25 mouse cellular contexts compared by ENCODE assay signal in the genomic region with DNA sequence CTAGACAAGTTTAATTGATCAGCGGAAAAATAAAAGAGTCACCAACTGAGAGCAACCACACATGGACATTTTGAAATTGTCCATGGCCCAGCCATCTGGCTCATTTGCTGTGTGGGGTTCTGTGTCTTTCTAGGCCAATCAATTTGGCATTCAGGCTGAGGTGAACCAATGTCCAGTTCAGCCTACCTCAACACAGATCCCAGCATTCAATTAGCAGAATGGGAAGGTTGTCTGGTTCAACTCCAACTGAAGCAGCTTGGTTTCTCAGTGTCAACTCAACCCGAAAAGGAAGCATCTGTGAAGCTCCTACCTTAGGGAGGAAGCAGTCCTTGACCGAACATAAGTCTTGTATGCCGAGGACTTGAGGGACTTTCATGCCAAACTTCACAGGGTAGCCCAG.
"Had no signal": no experiment of that assay in that cellular context is flagged by ENCODE, and none has a peak within 500 bp of the region (broad histone marks: within the 10 kb centered on the region; RNA-seq: fewer than 3 reads in every experiment).

No protein-coding gene starts in this region.

- H3K4me2 ChIP-seq: heart, embryonic 11.5 days; heart, embryonic 13.5 days; heart, embryonic 15.5 days; hindbrain, embryonic 13.5 days; hindbrain, embryonic 15.5 days; kidney, embryonic 15.5 days; limb, embryonic 13.5 days; limb, embryonic 15.5 days; liver, embryonic 12.5 days had no signal

- H3K27me3 ChIP-seq: heart, embryonic 13.5 days; heart, embryonic 15.5 days; hindbrain, embryonic 13.5 days; hindbrain, embryonic 15.5 days; kidney, embryonic 15.5 days; limb, embryonic 13.5 days; limb, embryonic 15.5 days; liver, embryonic 12.5 days had no signal

- H3K9ac ChIP-seq: heart, embryonic 13.5 days; heart, embryonic 15.5 days; hindbrain, embryonic 13.5 days; hindbrain, embryonic 15.5 days; kidney, embryonic 15.5 days; limb, embryonic 13.5 days; limb, embryonic 15.5 days; liver, embryonic 12.5 days; liver, embryonic 14.5 days had no signal

- DNase-seq: gastrocnemius, postnatal 14 days; gastrocnemius, postnatal 36 days; heart, adult 2 months; heart, postnatal 14 days; heart, postnatal 36 days; kidney, adult 11 months; kidney, adult 2 months; kidney, adult 9 months; kidney, postnatal 14 days; kidney, postnatal 36 days; layer of hippocampus, adult 9-11 months; layer of hippocampus, postnatal 36 days had no signal

- H3K9me3 ChIP-seq: heart, embryonic 13.5 days; heart, embryonic 15.5 days; hindbrain, embryonic 13.5 days; hindbrain, embryonic 15.5 days; kidney, embryonic 15.5 days; limb, embryonic 13.5 days; limb, embryonic 15.5 days; liver, embryonic 12.5 days had no signal

- ATAC-seq: hindbrain, postnatal 0 days; intestine, embryonic 16.5 days; liver, embryonic 12.5 days had no signal

- H3K27ac ChIP-seq: heart, adult 2 months; heart, embryonic 13.5 days; heart, embryonic 15.5 days; hindbrain, embryonic 13.5 days; hindbrain, embryonic 15.5 days; hindbrain, postnatal 0 days; kidney, embryonic 15.5 days; kidney, postnatal 0 days; limb, embryonic 13.5 days; limb, embryonic 15.5 days; liver, embryonic 12.5 days; liver, embryonic 14.5 days had no signal

- H3K36me3 ChIP-seq: heart, embryonic 13.5 days; heart, embryonic 15.5 days; hindbrain, embryonic 13.5 days; hindbrain, embryonic 15.5 days; kidney, embryonic 15.5 days; limb, embryonic 13.5 days; limb, embryonic 15.5 days; liver, embryonic 12.5 days had no signal

- H3K4me1 ChIP-seq: heart, embryonic 13.5 days; heart, embryonic 15.5 days; hindbrain, embryonic 13.5 days; hindbrain, embryonic 15.5 days; kidney, embryonic 15.5 days; limb, embryonic 13.5 days; limb, embryonic 15.5 days; liver, embryonic 12.5 days had no signal

- H3K4me3 ChIP-seq: heart, adult 2 months; heart, embryonic 13.5 days; heart, embryonic 15.5 days; hindbrain, embryonic 13.5 days; hindbrain, embryonic 15.5 days; kidney, embryonic 15.5 days; limb, embryonic 13.5 days; limb, embryonic 15.5 days; liver, embryonic 12.5 days had no signal
